Mouse (Mus musculus): ENCODE measurements around the gene Tas2r121. TPM values are rescaled to one million over a fixed set of nuclear protein-coding genes. Genes with fewer than 3 reads are reported as not detected.
"Not testable (repeated sequence)": the region's sequence is repeated elsewhere in the genome, so short reads cannot be mapped to it uniquely, and the experiment has no call there.

Tas2r121 gene
- total RNA-seq (2021), result not detected
- long read RNA-seq, experiment 1, result 0 reads
- long read RNA-seq, experiment 2, result 0 reads

DNA sequence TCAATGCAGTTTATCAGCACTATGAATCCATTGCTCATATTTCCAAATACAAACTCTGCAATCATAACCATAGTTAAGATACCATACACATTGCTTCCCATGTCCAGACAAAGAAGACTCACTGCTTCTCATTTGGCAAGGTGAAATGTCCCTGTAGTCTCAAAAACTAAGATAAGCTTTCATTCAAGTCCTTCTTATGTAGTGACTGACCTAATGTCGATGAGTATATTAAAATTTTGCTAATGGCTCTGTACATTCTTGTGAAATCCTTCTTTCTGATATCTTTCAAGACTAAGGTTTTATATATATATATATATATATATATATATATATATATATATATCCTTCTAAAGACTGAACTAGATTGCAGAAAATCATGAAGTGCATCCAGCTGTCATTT, at the start of gene Tas2r121:
Gene Tas2r121, minus strand, starts transcription at position 101 of the 400 bp plus-strand sequence.
- DNase-seq (ENCODE audit: low spot score in 2 of 2), result no peak

DNA sequence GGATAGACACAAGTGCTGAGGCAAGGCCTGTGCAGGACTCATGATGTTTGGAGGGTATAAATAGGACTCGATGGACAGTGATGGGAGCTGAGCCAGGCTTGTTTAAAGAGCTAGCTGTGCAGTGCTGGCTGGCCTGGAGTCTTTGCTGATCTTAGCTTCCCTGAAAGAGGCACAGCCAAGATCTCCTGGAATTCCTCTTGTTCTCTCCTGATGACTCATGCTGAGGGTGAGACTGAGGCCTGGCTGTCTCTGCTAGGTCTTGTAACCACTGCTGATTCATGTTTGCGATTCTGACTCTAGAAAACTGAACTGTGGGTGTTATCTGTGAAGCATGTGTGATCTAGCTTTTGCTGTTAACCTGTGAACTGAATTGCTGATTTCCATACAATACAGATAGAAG, 49.4 kb upstream of the Tas2r121 start:
- no peak for DNase-seq (ENCODE audit: low spot score in 2 of 2)

DNA sequence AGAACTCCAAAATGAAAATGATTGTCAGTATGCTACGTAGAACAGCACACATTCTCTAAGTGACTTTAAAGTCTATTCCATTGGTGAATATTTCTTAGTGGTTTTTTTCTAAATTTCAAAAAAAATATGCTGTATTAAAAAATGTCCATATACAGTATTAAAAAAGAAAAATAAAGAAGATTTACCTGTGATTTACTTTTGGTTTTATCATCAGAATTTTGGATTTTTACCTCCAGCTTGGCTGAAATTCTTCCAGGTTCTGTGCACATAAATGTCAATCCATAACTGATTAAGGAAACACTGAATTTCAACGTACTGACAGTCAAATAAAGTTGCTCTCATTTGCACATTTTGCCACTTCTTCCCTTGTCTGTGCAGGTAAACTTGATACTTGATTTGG, 37.1 kb upstream of the Tas2r121 start, which contains the start of gene Tas2r115:
Gene Tas2r115, minus strand, starts transcription at position 101 of the 400 bp plus-strand sequence.
- no peak for DNase-seq (ENCODE audit: low spot score in 2 of 2)

DNA sequence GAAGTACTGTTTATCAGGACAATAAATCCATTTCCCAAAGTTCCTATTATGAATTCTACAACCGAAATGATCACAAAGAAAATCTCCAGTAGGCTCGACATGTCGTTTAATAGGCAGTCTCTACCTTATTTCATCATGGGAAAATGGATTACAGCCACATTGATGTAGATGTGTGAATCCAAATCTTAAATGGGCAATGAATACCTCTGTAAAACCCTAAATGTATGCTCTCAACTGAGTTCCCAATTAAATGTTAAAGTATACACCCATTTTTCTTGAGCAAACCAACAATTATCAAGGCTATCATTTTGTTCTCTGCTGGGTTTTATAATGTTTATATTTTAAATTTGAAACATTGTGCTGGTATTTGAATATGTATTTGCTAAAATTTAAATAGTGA, 11.0 kb upstream of the Tas2r121 start, which contains the start of gene Tas2r122:
Gene Tas2r122, minus strand, starts transcription at position 101 of the 400 bp plus-strand sequence.
- no peak for DNase-seq (ENCODE audit: low spot score in 2 of 2)

DNA sequence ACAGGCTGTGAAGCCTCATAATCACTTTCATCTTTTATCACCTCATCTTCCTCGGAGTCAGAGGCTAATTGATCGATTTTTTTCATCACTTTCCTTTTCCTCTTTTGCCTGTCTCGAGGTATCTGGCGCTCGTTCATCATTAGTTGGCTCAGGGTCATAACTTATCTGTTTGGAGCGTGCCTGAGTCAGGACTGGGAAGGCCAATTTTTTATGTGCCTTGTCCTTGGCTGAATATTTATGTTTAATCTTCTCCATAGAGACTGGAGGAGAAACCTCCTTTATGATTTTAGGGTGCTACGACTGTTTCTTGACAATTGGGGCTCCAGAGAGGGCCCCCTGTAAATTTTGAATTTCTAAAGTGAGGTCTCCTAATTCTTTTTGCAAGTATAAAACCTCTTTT, 9.2 kb downstream of the Tas2r121 start:
- DNase-seq (ENCODE audit: low spot score in 2 of 2), result not testable (repeated sequence)

- no peak for DNase-seq (ENCODE audit: low spot score in 2 of 2)
Measured at GRCm38 (mm10) chr6:132656653-132657052, 44.2 kb downstream of the Tas2r121 start, which contains the start of gene Tas2r120. Tas2r120 (plus strand) TSS chr6:132656953.

GRCm38 (mm10) chr6:132651426-132651825, 49.4 kb downstream of the Tas2r121 start, which contains the start of gene A630073D07Rik:
A630073D07Rik (minus strand) TSS chr6:132651526.
- no peak for DNase-seq (ENCODE audit: low spot score in 2 of 2)

Other genes with a start within 250 kb of the Tas2r121 start
- gene Prh1, start 131.2 kb downstream of the Tas2r121 start, total RNA-seq (2021), result not detected
- gene Prp2, start 105.1 kb downstream of the Tas2r121 start, total RNA-seq (2021), result not detected
- gene A630073D07Rik, start 49.5 kb downstream of the Tas2r121 start, total RNA-seq (2021), result not detected
- gene Tas2r120, start 44.1 kb downstream of the Tas2r121 start, total RNA-seq (2021), result not detected
- gene Tas2r122, start 10.9 kb upstream of the Tas2r121 start, total RNA-seq (2021), result not detected
- gene Tas2r115, start 37.0 kb upstream of the Tas2r121 start, total RNA-seq (2021), result not detected
- not detected for gene Tas2r124, start 53.7 kb upstream of the Tas2r121 start, total RNA-seq (2021)
- gene Tas2r102, start 61.1 kb upstream of the Tas2r121 start, total RNA-seq (2021), result not detected
- gene Tas2r136, start 77.2 kb upstream of the Tas2r121 start, total RNA-seq (2021), result not detected
- not detected for gene Tas2r117, start 101.8 kb upstream of the Tas2r121 start, total RNA-seq (2021)
- not detected for gene Tas2r123, start 146.1 kb upstream of the Tas2r121 start, total RNA-seq (2021)
- not detected for gene Tas2r116, start 154.4 kb upstream of the Tas2r121 start, total RNA-seq (2021)
- not detected for gene Tas2r110, start 167.0 kb upstream of the Tas2r121 start, total RNA-seq (2021)
- not detected for gene Tas2r113, start 192.0 kb upstream of the Tas2r121 start, total RNA-seq (2021)
- gene Tas2r125, start 208.6 kb upstream of the Tas2r121 start, total RNA-seq (2021), result not detected